Mouse (Mus musculus): ENCODE data around the gene Gtf2i. TPM values are rescaled to one million over a fixed set of nuclear protein-coding genes. Genes with fewer than 3 reads are reported as not detected.
"Not testable (repeated sequence)": the region's sequence is repeated elsewhere in the genome, so short reads cannot be mapped to it uniquely, and the experiment has no call there.

Gtf2i gene
- polyA plus RNA-seq, 1 experiment from 2014 or later: 34.2 TPM

- not testable (repeated sequence) for H3K27me3 ChIP-seq (ENCODE audit: control insufficient read depth, insufficient read depth, low read depth, low read length); H3K36me3 ChIP-seq (ENCODE audit: control insufficient read depth, insufficient read depth); H3K4me1 ChIP-seq (ENCODE audit: control insufficient read depth, low read depth, low read length); H3K9me3 ChIP-seq (replicated peaks; ENCODE audit: control insufficient read depth, low read length); H3K9ac ChIP-seq (ENCODE audit: low read depth, low read length); H3K27ac ChIP-seq (ENCODE audit: low read length); H3K4me2 ChIP-seq (ENCODE audit: low read depth, low read length); H3K4me3 ChIP-seq (ENCODE audit: low read depth, low read length); ATAC-seq (ENCODE audit: low read depth)
- WGBS (ENCODE audit: insufficient replicate concordance): 63% methylated on average over 4 of the region's 4 CpGs
Measured at GRCm38 (mm10) chr5:134343530-134343929, 29.0 kb upstream of the Gtf2i start.

GRCm38 (mm10) chr5:134342503-134343205 lies 28.1 kb upstream of the Gtf2i start:
- Histone ChIP-seq H3K27ac (ENCODE audit: low read length) (no peak overlapping the region), H3K27me3 (ENCODE audit: control insufficient read depth, insufficient read depth, low read depth, low read length) (no peaks in the 10 kb centered on the region), H3K4me2 (ENCODE audit: low read depth, low read length) (no peak overlapping the region), H3K9me3 (replicated peaks; ENCODE audit: control insufficient read depth, low read length) (no peaks in the 10 kb centered on the region), H3K4me3 (ENCODE audit: low read depth, low read length) (no peak overlapping the region), H3K4me1 (ENCODE audit: control insufficient read depth, low read depth, low read length) (no peaks in the 10 kb centered on the region), H3K36me3 (ENCODE audit: control insufficient read depth, insufficient read depth) (no peaks in the 10 kb centered on the region), H3K9ac (ENCODE audit: low read depth, low read length) (no peak overlapping the region)
- peak; percentile 45; the same call in 1 of the 2 replicates for ATAC-seq (ENCODE audit: low read depth)
- 37% methylated on average over 18 of the region's 18 CpGs for WGBS (ENCODE audit: insufficient replicate concordance)

GRCm38 (mm10) chr5:134341721-134342120 lies 27.2 kb upstream of the Gtf2i start:
- no peaks in the 10 kb centered on the region for H3K9me3 ChIP-seq (replicated peaks; ENCODE audit: control insufficient read depth, low read length)
- WGBS (ENCODE audit: insufficient replicate concordance): 70% methylated on average over 5 of the region's 5 CpGs
- no peak for ATAC-seq (ENCODE audit: low read depth)
- H3K36me3 ChIP-seq (ENCODE audit: control insufficient read depth, insufficient read depth): no peaks in the 10 kb centered on the region
- no peaks in the 10 kb centered on the region for H3K27me3 ChIP-seq (ENCODE audit: control insufficient read depth, insufficient read depth, low read depth, low read length)
- H3K4me2 ChIP-seq (ENCODE audit: low read depth, low read length): no peak overlapping the region
- H3K4me3 ChIP-seq (ENCODE audit: low read depth, low read length): no peak overlapping the region
- H3K4me1 ChIP-seq (ENCODE audit: control insufficient read depth, low read depth, low read length): no peaks in the 10 kb centered on the region
- no peak overlapping the region for H3K9ac ChIP-seq (ENCODE audit: low read depth, low read length)
- no peak overlapping the region for H3K27ac ChIP-seq (ENCODE audit: low read length)

- H3K4me1 ChIP-seq (ENCODE audit: control insufficient read depth, low read depth, low read length): no peaks in the 10 kb centered on the region
Measured at GRCm38 (mm10) chr5:134341321-134341720, 26.8 kb upstream of the Gtf2i start.

GRCm38 (mm10) chr5:134340101-134340522 lies 25.6 kb upstream of the Gtf2i start:
- 48% methylated on average over 6 of the region's 6 CpGs for WGBS (ENCODE audit: insufficient replicate concordance)
- no peaks in the 10 kb centered on the region for H3K27me3 ChIP-seq (ENCODE audit: control insufficient read depth, insufficient read depth, low read depth, low read length)
- ATAC-seq (ENCODE audit: low read depth): no peak

More at GRCm38 (mm10) chr5:134341321-134341720, 26.8 kb upstream of the Gtf2i start:
- no peaks in the 10 kb centered on the region for H3K36me3 ChIP-seq (ENCODE audit: control insufficient read depth, insufficient read depth)
- ATAC-seq (ENCODE audit: low read depth): no peak
- no peaks in the 10 kb centered on the region for H3K27me3 ChIP-seq (ENCODE audit: control insufficient read depth, insufficient read depth, low read depth, low read length)
- no peak overlapping the region for H3K4me3 ChIP-seq (ENCODE audit: low read depth, low read length)
- 59% methylated on average over 10 of the region's 10 CpGs for WGBS (ENCODE audit: insufficient replicate concordance)
- no peaks in the 10 kb centered on the region for H3K9me3 ChIP-seq (replicated peaks; ENCODE audit: control insufficient read depth, low read length)
- no peak overlapping the region for H3K27ac ChIP-seq (ENCODE audit: low read length)
- no peak overlapping the region for H3K9ac ChIP-seq (ENCODE audit: low read depth, low read length)
- H3K4me2 ChIP-seq (ENCODE audit: low read depth, low read length): no peak overlapping the region

GRCm38 (mm10) chr5:134337012-134337411 lies 22.5 kb upstream of the Gtf2i start:
- H3K4me3 ChIP-seq (ENCODE audit: low read depth, low read length); H3K4me1 ChIP-seq (ENCODE audit: control insufficient read depth, low read depth, low read length); H3K9ac ChIP-seq (ENCODE audit: low read depth, low read length); ATAC-seq (ENCODE audit: low read depth); H3K9me3 ChIP-seq (replicated peaks; ENCODE audit: control insufficient read depth, low read length); H3K4me2 ChIP-seq (ENCODE audit: low read depth, low read length); H3K27ac ChIP-seq (ENCODE audit: low read length); H3K27me3 ChIP-seq (ENCODE audit: control insufficient read depth, insufficient read depth, low read depth, low read length); H3K36me3 ChIP-seq (ENCODE audit: control insufficient read depth, insufficient read depth): not testable (repeated sequence)
- WGBS (ENCODE audit: insufficient replicate concordance): 76% methylated on average over 2 of the region's 2 CpGs

More at GRCm38 (mm10) chr5:134340101-134340522, 25.6 kb upstream of the Gtf2i start:
- Histone ChIP-seq H3K9ac (ENCODE audit: low read depth, low read length) (no peak overlapping the region), H3K4me3 (ENCODE audit: low read depth, low read length) (no peak overlapping the region), H3K27ac (ENCODE audit: low read length) (no peak overlapping the region), H3K36me3 (ENCODE audit: control insufficient read depth, insufficient read depth) (no peaks in the 10 kb centered on the region), H3K9me3 (replicated peaks; ENCODE audit: control insufficient read depth, low read length) (no peaks in the 10 kb centered on the region), H3K4me2 (ENCODE audit: low read depth, low read length) (no peak overlapping the region), H3K4me1 (ENCODE audit: control insufficient read depth, low read depth, low read length) (no peaks in the 10 kb centered on the region)

GRCm38 (mm10) chr5:134332743-134333142 lies 18.2 kb upstream of the Gtf2i start:
- no peak overlapping the region for H3K27ac ChIP-seq (ENCODE audit: low read length)
- 76% methylated on average over 8 of the region's 8 CpGs for WGBS (ENCODE audit: insufficient replicate concordance)

GRCm38 (mm10) chr5:134330082-134330481 lies 15.5 kb upstream of the Gtf2i start:
- Histone ChIP-seq H3K4me3 (ENCODE audit: low read depth, low read length) (no peak overlapping the region), H3K9me3 (replicated peaks; ENCODE audit: control insufficient read depth, low read length) (no peaks in the 10 kb centered on the region), H3K4me1 (ENCODE audit: control insufficient read depth, low read depth, low read length) (peaks cover 15% of the 10 kb centered on the region), H3K27me3 (ENCODE audit: control insufficient read depth, insufficient read depth, low read depth, low read length) (no peaks in the 10 kb centered on the region), H3K9ac (ENCODE audit: low read depth, low read length) (no peak overlapping the region), H3K27ac (ENCODE audit: low read length) (no peak overlapping the region), H3K36me3 (ENCODE audit: control insufficient read depth, insufficient read depth) (no peaks in the 10 kb centered on the region), H3K4me2 (ENCODE audit: low read depth, low read length) (no peak overlapping the region)
- 0 out of 2 replicates have a peak, but pooled peaks have one; percentile 24 for ATAC-seq (ENCODE audit: low read depth)
- 74% methylated on average over 2 of the region's 2 CpGs for WGBS (ENCODE audit: insufficient replicate concordance)

More at GRCm38 (mm10) chr5:134332743-134333142, 18.2 kb upstream of the Gtf2i start:
- no peak for ATAC-seq (ENCODE audit: low read depth)
- H3K4me2 ChIP-seq (ENCODE audit: low read depth, low read length): no peak overlapping the region
- H3K9ac ChIP-seq (ENCODE audit: low read depth, low read length): no peak overlapping the region
- no peaks in the 10 kb centered on the region for H3K36me3 ChIP-seq (ENCODE audit: control insufficient read depth, insufficient read depth)
- H3K27me3 ChIP-seq (ENCODE audit: control insufficient read depth, insufficient read depth, low read depth, low read length): no peaks in the 10 kb centered on the region
- H3K4me1 ChIP-seq (ENCODE audit: control insufficient read depth, low read depth, low read length): peaks cover 7% of the 10 kb centered on the region
- H3K4me3 ChIP-seq (ENCODE audit: low read depth, low read length): no peak overlapping the region
- H3K9me3 ChIP-seq (replicated peaks; ENCODE audit: control insufficient read depth, low read length): no peaks in the 10 kb centered on the region

GRCm38 (mm10) chr5:134329311-134329710 lies 14.8 kb upstream of the Gtf2i start:
- no peaks in the 10 kb centered on the region for H3K9me3 ChIP-seq (replicated peaks; ENCODE audit: control insufficient read depth, low read length)
- peaks cover 15% of the 10 kb centered on the region for H3K4me1 ChIP-seq (ENCODE audit: control insufficient read depth, low read depth, low read length)
- H3K4me2 ChIP-seq (ENCODE audit: low read depth, low read length): no peak overlapping the region
- no peak overlapping the region for H3K27ac ChIP-seq (ENCODE audit: low read length)
- H3K27me3 ChIP-seq (ENCODE audit: control insufficient read depth, insufficient read depth, low read depth, low read length): no peaks in the 10 kb centered on the region
- H3K9ac ChIP-seq (ENCODE audit: low read depth, low read length): no peak overlapping the region
- ATAC-seq (ENCODE audit: low read depth): no peak
- H3K4me3 ChIP-seq (ENCODE audit: low read depth, low read length): no peak overlapping the region
- WGBS (ENCODE audit: insufficient replicate concordance): 67% methylated on average over 4 of the region's 4 CpGs
- no peaks in the 10 kb centered on the region for H3K36me3 ChIP-seq (ENCODE audit: control insufficient read depth, insufficient read depth)
